Mouse (Mus musculus) heart, embryonic 10.5 days (tissue): ENCODE data around the gene Cfap99. TPM values are rescaled to one million over a fixed set of nuclear protein-coding genes. Genes with fewer than 3 reads are reported as not detected.

Experiments
- DNase-seq: peaks from one replicate; pipeline ENCODE4 v3.0.0-alpha.2; 2017; ENCODE audit warnings: low spot score
- H3K27ac ChIP-seq: fragments of 300-500 bp; sonication (generic); 2 replicates; pipeline ENCODE4 v1.5.1; 2016; ENCODE audit warnings: mild to moderate bottlenecking
- H3K27me3 ChIP-seq: fragments of 300-500 bp; sonication (generic); 2 replicates; pipeline ENCODE4 v1.6.1; 2016; ENCODE audit warnings: mild to moderate bottlenecking; ENCODE audit not compliant: poor library complexity, insufficient read depth, severe bottlenecking
- H3K36me3 ChIP-seq: fragments of 300-500 bp; sonication (generic); 2 replicates; pipeline ENCODE4 v1.6.1; 2016; ENCODE audit warnings: mild to moderate bottlenecking, moderate library complexity
- H3K4me1 ChIP-seq: fragments of 300-500 bp; sonication (generic); 2 replicates; pipeline ENCODE4 v1.6.1; 2016; ENCODE audit warnings: mild to moderate bottlenecking
- H3K4me3 ChIP-seq: fragments of 300-500 bp; sonication (generic); 2 replicates; pipeline ENCODE4 v1.5.1; 2016; ENCODE audit warnings: mild to moderate bottlenecking, moderate library complexity
- H3K9me3 ChIP-seq: fragments of 300-500 bp; sonication (generic); 2 replicates; pipeline ENCODE4 v1.6.1; 2016; ENCODE audit warnings: mild to moderate bottlenecking, moderate library complexity
- WGBS: fragments of 180-500 bp; shearing (Covaris S2); methylation state at CpG from one replicate; pipeline ENCODE4 v1.1.7; 2016; 5-methylcytosine and 5-hydroxymethylcytosine counted together
- polyA plus RNA-seq: library from polyadenylated mRNA; unstranded; fragments of >200 nt; fragmentation: Nextera tagmentation; extraction: Ambion mirVana; gene quantifications from 2 replicates; pipeline ENCODE4 v1.2.1, GENCODE M21; 2016

Cfap99 gene
- 0.12 TPM in 1 of 2 replicates, not detected in the other for polyA plus RNA-seq

DNA sequence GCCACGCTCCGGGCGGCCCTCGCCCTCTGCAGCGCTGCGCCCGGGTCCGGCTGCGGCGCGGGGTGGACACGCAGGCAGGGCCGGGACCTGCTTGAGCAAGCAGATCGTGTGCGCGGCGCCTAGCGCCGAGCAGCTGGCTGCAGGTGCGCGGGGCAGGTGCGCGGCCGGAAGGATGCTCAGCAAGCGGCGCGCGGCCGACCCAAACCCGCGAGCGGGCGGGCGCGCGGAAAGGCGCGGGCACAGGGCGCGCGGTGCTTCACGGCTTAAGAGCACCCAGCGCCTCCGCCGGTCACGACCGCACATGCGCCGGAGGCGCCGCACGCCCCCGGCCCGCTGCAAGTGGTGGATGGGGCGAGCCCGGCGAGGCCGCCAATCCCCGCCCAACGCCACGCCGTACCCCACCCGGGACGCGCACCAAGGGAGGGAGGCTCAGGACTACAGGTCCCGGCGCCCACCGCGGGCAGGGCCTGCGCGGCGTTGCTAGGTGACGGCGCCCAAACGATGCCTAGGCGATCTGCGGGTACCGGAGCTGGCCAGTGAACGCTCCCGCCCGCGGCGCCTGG, at the start of gene Cfap99, which contains the start of gene Zfyve28:
TSS of gene Cfap99 (plus strand) at position 447 of the 563 bp plus-strand sequence.
TSS of gene Zfyve28 (minus strand) at position 296 of the 563 bp plus-strand sequence.
- Histone ChIP-seq H3K4me3 (peak within 1 kb of the TSS; percentile 75), H3K36me3 (no peaks in the 10 kb centered on the region), H3K4me1 (peaks cover 35% of the 10 kb centered on the region), H3K27ac (peak within 1 kb of the TSS; percentile 49; the same call in 1 of the 2 replicates), H3K27me3 (peaks cover 85% of the 10 kb centered on the region), H3K9me3 (no peaks in the 10 kb centered on the region)
- DNase-seq: peak; percentile 86
- under 1% methylated on average over 83 of the region's 83 CpGs for WGBS

DNA sequence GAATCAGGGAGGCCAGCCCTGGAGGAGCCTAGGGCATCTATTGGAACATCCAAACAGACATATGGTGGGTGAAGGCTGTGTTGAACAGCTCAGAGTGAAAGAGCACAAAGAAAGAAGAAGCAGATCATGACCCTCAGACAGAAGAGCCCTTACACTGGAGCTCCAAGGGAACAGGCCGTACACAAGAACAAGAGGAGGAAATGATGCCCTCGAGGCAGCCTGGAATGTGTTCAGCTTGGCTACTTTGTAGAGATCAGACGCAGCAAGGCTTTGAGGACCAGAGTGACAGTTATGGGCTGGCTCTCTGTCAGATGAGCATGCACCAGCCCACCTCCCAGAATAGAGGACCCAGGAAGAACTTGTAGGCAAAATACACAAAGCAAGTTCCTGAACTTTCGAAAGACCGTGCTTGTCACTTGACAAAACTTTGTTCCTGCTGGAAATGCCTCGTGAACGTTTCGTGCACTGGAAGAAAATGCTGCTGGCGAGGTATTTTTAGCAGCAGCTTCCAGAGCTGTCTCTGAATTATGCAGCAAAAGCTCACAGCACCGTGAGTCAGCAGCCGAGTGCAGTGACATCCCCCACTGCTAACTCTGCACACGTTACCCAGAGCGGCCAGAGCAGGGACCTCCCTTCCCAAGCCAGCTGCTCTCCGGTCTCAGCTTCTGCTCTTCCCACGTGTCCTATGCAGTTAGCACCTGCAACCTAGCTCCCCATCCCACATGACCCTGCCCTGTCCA, 46.0 kb upstream of the Cfap99 start:
- WGBS: 18% methylated on average over 15 of the region's 15 CpGs
- H3K4me3 ChIP-seq: peak overlapping the region; percentile 35; the same call in 1 of the 2 replicates
- H3K27me3 ChIP-seq: peaks cover 5% of the 10 kb centered on the region
- peak overlapping the region; percentile 71 for H3K27ac ChIP-seq
- peak; percentile 88 for DNase-seq
- H3K9me3 ChIP-seq: no peaks in the 10 kb centered on the region
- no peaks in the 10 kb centered on the region for H3K36me3 ChIP-seq
- H3K4me1 ChIP-seq: peaks cover 26% of the 10 kb centered on the region

DNA sequence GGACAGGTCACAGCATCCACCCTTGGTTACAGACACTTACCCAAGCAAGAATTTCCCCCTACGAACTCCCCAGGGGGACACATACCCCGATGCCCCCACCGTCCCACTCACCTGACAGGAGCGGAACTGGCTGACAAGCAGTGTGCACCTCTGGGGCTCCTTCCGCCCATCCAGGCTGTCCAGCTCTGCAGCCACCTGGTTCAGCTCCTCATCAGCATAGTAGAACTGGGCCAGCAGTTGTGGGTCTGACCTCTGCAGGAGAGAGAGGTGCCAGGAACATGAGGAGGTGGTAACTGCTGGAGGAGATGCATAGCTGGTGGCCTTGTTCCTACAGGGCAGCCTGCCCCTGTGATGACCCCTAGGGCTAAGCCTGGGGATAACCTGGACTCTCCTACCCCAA, 45.3 kb upstream of the Cfap99 start:
- WGBS: 74% methylated on average over 5 of the region's 5 CpGs

DNA sequence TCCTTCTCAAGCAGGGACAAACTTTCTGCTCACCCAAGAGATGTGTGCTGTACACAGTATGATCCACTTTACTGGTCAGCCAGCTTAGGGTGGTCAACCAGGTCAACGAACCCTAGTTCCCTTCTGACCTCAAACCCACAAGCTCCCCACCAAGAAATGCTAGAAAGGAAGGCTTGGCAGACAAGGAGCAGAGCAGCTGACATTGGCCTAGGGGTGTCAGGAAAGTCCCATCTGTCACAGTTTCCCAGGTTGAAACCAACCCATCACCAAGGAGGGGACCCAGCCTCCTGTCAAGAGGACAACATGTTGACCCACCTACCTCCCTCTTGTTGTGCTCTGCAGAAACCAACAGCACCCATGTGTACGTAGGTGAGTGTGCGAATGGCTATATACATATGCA, 42.0 kb upstream of the Cfap99 start:
- WGBS: 93% methylated on average over 3 of the region's 3 CpGs

More for the DNA sequence above, 45.3 kb upstream of the Cfap99 start:
- no peak for DNase-seq
- peaks cover 26% of the 10 kb centered on the region for H3K4me1 ChIP-seq
- H3K27me3 ChIP-seq: peaks cover 5% of the 10 kb centered on the region
- peak overlapping the region; percentile 35 for H3K4me3 ChIP-seq
- H3K9me3 ChIP-seq: no peaks in the 10 kb centered on the region
- H3K36me3 ChIP-seq: no peaks in the 10 kb centered on the region
- H3K27ac ChIP-seq: peak overlapping the region; percentile 71; the same call in 1 of the 2 replicates

DNA sequence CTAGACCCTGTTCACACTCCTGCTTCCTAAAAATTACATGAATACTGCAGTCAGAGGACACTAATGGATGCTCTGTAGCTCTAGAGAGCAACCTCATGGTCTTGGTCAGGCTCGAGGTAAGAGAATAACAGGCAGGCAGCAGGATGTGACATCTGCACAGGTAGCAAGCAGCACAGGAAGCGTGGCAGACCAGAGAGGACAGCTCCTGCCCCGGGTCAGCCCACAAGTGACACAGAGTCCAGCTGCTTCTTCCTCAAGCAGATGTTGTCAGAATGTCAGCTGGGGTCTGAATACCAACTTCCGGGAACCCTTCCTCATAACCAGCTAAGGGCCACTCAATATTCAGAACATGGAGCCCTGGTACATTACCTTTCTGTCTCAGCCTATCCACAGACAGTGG, 39.3 kb upstream of the Cfap99 start:
- WGBS: 77% methylated on average over 4 of the region's 4 CpGs
- H3K4me3 ChIP-seq: no peak overlapping the region
- no peak for DNase-seq
- no peaks in the 10 kb centered on the region for H3K36me3 ChIP-seq
- peaks cover 21% of the 10 kb centered on the region for H3K4me1 ChIP-seq
- no peaks in the 10 kb centered on the region for H3K9me3 ChIP-seq
- H3K27ac ChIP-seq: no peak overlapping the region
- H3K27me3 ChIP-seq: peaks cover 5% of the 10 kb centered on the region

More for the DNA sequence above, 42.0 kb upstream of the Cfap99 start:
- H3K27me3 ChIP-seq: peaks cover 5% of the 10 kb centered on the region
- no peak for DNase-seq
- H3K36me3 ChIP-seq: no peaks in the 10 kb centered on the region
- peaks cover 23% of the 10 kb centered on the region for H3K4me1 ChIP-seq
- no peak overlapping the region for H3K27ac ChIP-seq
- no peak overlapping the region for H3K4me3 ChIP-seq
- H3K9me3 ChIP-seq: no peaks in the 10 kb centered on the region

DNA sequence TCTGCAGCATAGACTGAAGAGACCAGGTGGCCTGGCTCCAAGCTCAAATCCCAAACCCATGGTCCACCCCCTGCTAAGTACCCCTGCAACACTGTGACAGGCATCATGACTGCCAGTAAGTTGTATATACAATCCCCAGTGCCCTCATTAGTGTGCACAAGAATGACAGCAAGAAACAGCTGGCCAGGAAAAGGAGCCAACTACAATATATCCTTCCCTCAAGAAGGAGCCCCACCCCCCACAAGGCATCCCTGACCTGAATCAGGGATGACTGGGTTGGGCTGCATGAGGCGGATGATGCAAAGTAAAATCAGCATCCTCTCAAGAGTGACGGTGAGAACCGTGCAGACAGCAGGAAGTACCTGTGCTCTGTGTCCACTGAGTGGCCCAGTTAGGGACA, 38.3 kb upstream of the Cfap99 start:
- H3K4me3 ChIP-seq: no peak overlapping the region
- peaks cover 21% of the 10 kb centered on the region for H3K4me1 ChIP-seq
- H3K27me3 ChIP-seq: peaks cover under 1% of the 10 kb centered on the region; the same call in 1 of the 2 replicates
- no peak overlapping the region for H3K27ac ChIP-seq
- 68% methylated on average over 3 of the region's 3 CpGs for WGBS
- no peaks in the 10 kb centered on the region for H3K36me3 ChIP-seq
- H3K9me3 ChIP-seq: no peaks in the 10 kb centered on the region
- DNase-seq: no peak

DNA sequence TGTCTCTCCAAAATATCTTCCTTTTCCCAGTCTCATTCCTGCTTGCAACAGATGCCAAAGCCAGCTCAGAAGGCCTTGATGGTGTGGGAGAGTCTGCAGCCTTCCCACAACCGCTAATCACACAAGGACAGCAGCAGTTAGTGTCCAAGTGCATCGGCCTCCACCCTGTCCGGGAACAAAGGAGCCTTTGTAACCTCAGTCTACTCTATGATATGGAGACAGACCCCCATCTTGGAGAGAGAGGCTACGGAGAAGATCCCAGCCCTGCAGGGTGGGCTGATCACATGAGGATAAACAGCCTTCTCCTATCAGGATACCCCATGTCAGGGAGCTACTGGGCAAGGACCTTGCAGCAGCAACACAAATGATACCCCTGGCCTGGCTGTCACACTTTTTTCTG, 36.6 kb upstream of the Cfap99 start:
- no peaks in the 10 kb centered on the region for H3K9me3 ChIP-seq
- H3K27ac ChIP-seq: no peak overlapping the region; the same call in 1 of the 2 replicates
- H3K4me1 ChIP-seq: peaks cover 21% of the 10 kb centered on the region
- DNase-seq: no peak
- 52% methylated on average over 4 of the region's 4 CpGs for WGBS
- no peaks in the 10 kb centered on the region; the same call in 1 of the 2 replicates for H3K27me3 ChIP-seq
- H3K4me3 ChIP-seq: no peak overlapping the region
- no peaks in the 10 kb centered on the region for H3K36me3 ChIP-seq

DNA sequence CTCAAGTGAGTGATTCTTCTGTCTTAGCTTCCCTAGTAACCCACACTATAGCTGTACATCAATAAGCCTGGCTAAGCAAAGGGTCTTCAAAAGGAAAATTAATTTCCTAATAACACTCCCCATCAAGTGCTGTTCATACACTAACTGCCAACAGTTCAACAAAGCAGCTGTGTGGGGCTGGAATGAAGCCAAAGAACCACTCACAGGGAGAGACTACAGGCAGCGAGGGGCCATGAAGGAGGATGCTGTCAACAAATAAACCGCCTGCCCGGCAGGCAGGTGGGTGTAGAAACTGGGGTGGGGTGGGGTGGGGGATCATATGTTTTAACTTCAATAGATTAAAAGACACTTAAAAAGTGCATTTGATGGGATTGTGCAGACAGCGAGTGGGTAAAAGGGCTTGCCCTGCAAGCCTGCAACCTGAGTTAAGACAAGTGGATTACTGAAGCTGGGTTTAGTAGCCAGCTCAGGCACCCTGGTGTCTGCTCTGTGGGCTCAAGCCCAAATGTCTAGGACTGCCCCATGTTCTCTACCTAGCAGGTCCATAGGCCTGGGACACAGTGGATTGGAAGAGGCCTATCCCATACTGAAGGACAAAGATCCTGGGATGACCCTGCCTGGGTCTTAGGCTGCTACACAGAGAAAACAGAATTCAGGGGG, 36.0 kb upstream of the Cfap99 start:
- Histone ChIP-seq H3K27ac (no peak overlapping the region), H3K4me1 (peaks cover 21% of the 10 kb centered on the region), H3K36me3 (no peaks in the 10 kb centered on the region), H3K27me3 (no peaks in the 10 kb centered on the region; the same call in 1 of the 2 replicates), H3K9me3 (no peaks in the 10 kb centered on the region), H3K4me3 (no peak overlapping the region)
- WGBS: 35% methylated on average over 4 of the region's 4 CpGs
- DNase-seq: no peak

DNA sequence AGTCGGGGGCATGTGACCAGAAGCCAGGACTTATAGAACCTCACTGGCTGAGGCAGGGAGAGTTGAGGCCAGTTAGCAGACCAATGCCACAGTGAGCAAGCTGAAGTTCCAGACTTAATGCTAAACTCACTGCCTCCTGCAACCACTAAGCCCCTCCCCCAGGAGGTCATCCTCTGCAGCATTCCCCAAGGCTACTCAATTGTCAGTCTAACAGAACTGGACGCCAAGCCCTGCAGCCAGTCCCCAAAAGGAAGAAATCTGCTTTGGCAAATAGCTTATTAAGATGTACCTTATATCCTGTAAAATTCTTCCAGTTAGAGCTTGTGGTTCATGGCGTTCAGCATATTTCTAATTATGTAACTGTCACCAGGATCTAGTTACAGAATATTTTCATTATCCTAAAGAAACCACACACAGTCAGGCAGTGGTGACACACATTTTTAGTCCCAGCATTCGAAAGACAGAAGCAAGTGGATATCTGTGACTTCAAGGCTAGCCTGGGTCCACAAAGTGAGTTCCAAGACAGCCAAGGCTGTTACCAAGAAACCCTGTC, 35.4 kb upstream of the Cfap99 start:
- WGBS: 61% methylated on average over 4 of the region's 4 CpGs
- Histone ChIP-seq H3K4me1 (peaks cover 21% of the 10 kb centered on the region), H3K9me3 (no peaks in the 10 kb centered on the region)

DNA sequence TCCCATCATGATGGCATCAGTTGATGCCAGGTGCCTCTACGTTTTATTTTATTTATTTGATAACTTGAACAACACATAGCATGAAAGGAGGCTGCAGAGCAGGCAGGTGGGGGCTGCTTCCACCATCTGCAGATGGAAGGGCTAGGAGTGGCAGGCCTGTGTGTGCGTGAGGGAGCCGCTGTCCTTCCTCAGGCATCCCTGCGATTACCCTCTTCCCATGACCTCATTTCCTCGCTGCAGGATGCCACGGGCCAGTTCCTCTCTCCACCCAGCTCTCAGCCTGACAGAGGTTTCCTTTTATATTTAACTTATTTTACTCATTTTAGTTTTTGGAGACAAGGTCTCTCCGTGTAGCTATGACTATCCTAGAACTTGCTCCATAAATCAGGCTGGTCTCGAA, 34.1 kb upstream of the Cfap99 start:
- H3K9me3 ChIP-seq: no peaks in the 10 kb centered on the region
- H3K4me3 ChIP-seq: no peak overlapping the region
- 61% methylated on average over 8 of the region's 8 CpGs for WGBS
- no peaks in the 10 kb centered on the region for H3K36me3 ChIP-seq
- no peak for DNase-seq
- H3K27ac ChIP-seq: no peak overlapping the region
- peaks cover 21% of the 10 kb centered on the region for H3K4me1 ChIP-seq
- no peaks in the 10 kb centered on the region; the same call in 1 of the 2 replicates for H3K27me3 ChIP-seq

More for the DNA sequence above, 35.4 kb upstream of the Cfap99 start:
- Histone ChIP-seq H3K36me3 (no peaks in the 10 kb centered on the region), H3K27ac (no peak overlapping the region), H3K4me3 (no peak overlapping the region), H3K27me3 (no peaks in the 10 kb centered on the region; the same call in 1 of the 2 replicates)
- DNase-seq: no peak

DNA sequence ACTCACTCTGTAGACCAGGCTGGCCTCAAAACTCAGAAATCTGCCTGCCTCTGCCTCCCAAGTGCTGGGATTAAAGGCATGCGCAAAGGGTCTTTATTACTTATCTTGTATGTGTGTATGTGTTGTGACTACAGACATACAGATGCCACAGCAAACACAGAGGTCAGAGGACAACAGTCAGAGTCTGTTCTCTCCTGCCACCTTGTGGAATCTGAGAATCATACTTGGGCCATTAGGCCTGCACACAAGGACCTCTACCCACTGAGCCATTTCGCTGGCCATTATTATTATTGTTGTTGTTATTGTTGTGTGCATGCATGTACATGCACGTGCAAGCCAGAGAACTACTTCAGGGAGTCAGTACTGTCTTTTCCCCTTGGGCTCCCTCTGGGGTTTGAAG, 33.2 kb upstream of the Cfap99 start:
- H3K27me3 ChIP-seq: no peaks in the 10 kb centered on the region
- no peak for DNase-seq
- H3K27ac ChIP-seq: no peak overlapping the region
- 79% methylated on average over 3 of the region's 3 CpGs for WGBS
- H3K4me1 ChIP-seq: peaks cover 17% of the 10 kb centered on the region
- no peaks in the 10 kb centered on the region for H3K9me3 ChIP-seq
- no peak overlapping the region for H3K4me3 ChIP-seq
- H3K36me3 ChIP-seq: no peaks in the 10 kb centered on the region

DNA sequence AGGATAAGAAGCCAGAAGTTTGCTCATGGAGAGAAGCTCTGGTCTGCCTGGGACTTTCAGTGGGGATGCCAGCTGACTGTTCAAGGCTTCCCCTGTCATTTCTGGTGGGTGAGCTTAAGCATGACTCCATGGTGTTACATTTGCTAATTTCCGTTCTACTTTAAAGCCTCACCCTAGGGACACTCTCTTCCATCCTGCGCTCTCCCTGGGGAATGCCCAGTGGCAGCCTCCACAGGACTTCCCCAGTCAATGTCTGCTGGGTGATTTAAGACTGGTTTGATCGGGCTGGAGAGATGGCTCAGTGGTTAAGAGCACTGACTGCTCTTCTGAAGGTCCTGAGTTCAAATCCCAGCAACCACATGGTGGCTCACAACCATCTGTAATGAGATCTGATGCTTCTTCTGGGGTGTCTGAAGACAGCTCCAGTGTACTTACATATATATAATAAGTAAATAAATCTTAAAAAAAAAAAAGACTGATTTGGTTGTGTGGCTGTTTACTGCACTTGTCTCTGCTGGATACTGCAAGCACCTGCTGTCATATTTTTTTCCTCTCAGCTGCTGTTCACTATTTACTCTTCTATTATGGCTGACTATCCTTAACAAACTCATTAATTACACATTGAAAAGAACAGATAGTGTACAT, 29.1 kb upstream of the Cfap99 start:
- no peak for DNase-seq
- Histone ChIP-seq H3K9me3 (no peaks in the 10 kb centered on the region), H3K4me3 (no peak overlapping the region), H3K27ac (no peak overlapping the region), H3K36me3 (no peaks in the 10 kb centered on the region), H3K27me3 (no peaks in the 10 kb centered on the region), H3K4me1 (no peaks in the 10 kb centered on the region)
- 68% methylated on average over 3 of the region's 3 CpGs for WGBS
